Comparison of ENCODE assay signal across 8 mouse cellular contexts in genomic region chr4:149988931-149989556, GRCm38 (mm10). TPM values are rescaled to one million over a fixed set of nuclear protein-coding genes. Genes with fewer than 3 reads are reported as not detected.
A peak's percentile ranks its signal among the peaks of the same experiment; 100 is the strongest.
DNase-seq lines count a peak whose midpoint lies in the region; ATAC-seq and TF ChIP-seq lines count a peak whose summit lies in the region.

No protein-coding gene starts in this region.

- peak; percentile 98 for ATAC-seq in CD4-positive, CD25-positive, alpha-beta regulatory T cell, adult 4 months
- peak; percentile 65 for ATAC-seq in heart, embryonic 14.5 days (ENCODE audit: insufficient number of reproducible peaks, insufficient read depth, low FRiP score, low read depth)
- peak; percentile 84 for ATAC-seq in liver, embryonic 16.5 days (ENCODE audit: low read depth)
- ATAC-seq in neural tube, embryonic 12.5 days (ENCODE audit: low FRiP score, low read depth) = peak; percentile 87

- TF ChIP-seq POLR2A in testis, adult 2 months (IDR thresholded peaks at IDR 0.05; ENCODE audit: control insufficient read depth, low read depth, low read length) = no peak

- peak overlapping the region; percentile 14 to 28 for H3K4me3 ChIP-seq in heart, embryonic 14.5 days (ENCODE audit: control insufficient read depth in 1 of 2, insufficient read depth in 1 of 2, low read depth in 1 of 2, low read length in 2 of 2)
- H3K4me3 ChIP-seq in liver, embryonic 16.5 days (ENCODE audit: low read depth, low read length) = peak overlapping the region; percentile 35
- H3K4me3 ChIP-seq in neural tube, embryonic 12.5 days = no peak overlapping the region
- peak overlapping the region; percentile 20 for H3K4me3 ChIP-seq in testis, adult 2 months (ENCODE audit: control insufficient read depth, low read depth, low read length)

- H3K9me3 ChIP-seq in heart, embryonic 14.5 days (ENCODE audit: control insufficient read depth, low read length) = no peaks in the 10 kb centered on the region
- H3K9me3 ChIP-seq in liver, embryonic 16.5 days (replicated peaks; ENCODE audit: control insufficient read depth, low read length) = no peaks in the 10 kb centered on the region
- no peaks in the 10 kb centered on the region for H3K9me3 ChIP-seq in neural tube, embryonic 12.5 days

- 7% methylated on average over 21 of the region's 21 CpGs for WGBS in heart, embryonic 14.5 days
- WGBS in liver, embryonic 16.5 days (ENCODE audit: insufficient replicate concordance) = 3% methylated on average over 21 of the region's 21 CpGs
- WGBS in neural tube, embryonic 12.5 days = 8% methylated on average over 21 of the region's 21 CpGs

- H3K27ac ChIP-seq in heart, embryonic 14.5 days (replicated peaks in 1 of 2; ENCODE audit: control insufficient read depth in 1 of 2, insufficient read depth in 1 of 2, low read depth in 2 of 2, low read length in 2 of 2) = 0 out of 4 replicates have a peak overlapping the region, but pooled peaks of 1 of the 2 experiments have one; percentile 17
- H3K27ac ChIP-seq in liver, embryonic 16.5 days (ENCODE audit: low read length) = peak overlapping the region; percentile 84
- H3K27ac ChIP-seq in neural tube, embryonic 12.5 days = no peak overlapping the region
- peak overlapping the region; percentile 16; the same call in 1 of the 2 replicates for H3K27ac ChIP-seq in testis, adult 2 months (ENCODE audit: control insufficient read depth, insufficient read depth, low read depth, low read length)

- H3K9ac ChIP-seq in heart, embryonic 14.5 days (ENCODE audit: low read length) = peak overlapping the region; percentile 31; the same call in 1 of the 2 replicates
- peak overlapping the region; percentile 17 for H3K9ac ChIP-seq in liver, embryonic 16.5 days (ENCODE audit: low read depth, low read length)
- H3K9ac ChIP-seq in neural tube, embryonic 12.5 days = peak overlapping the region; percentile 22; the same call in 1 of the 2 replicates

- H3K4me2 ChIP-seq in heart, embryonic 14.5 days (ENCODE audit: low read length) = peak overlapping the region; percentile 62
- H3K4me2 ChIP-seq in liver, embryonic 16.5 days (ENCODE audit: low read depth, low read length) = peak overlapping the region; percentile 61
- peak overlapping the region; percentile 58 for H3K4me2 ChIP-seq in neural tube, embryonic 12.5 days (replicated peaks)

- TF ChIP-seq CTCF in testis, adult 2 months (IDR thresholded peaks at IDR 0.05; ENCODE audit: control insufficient read depth, insufficient read depth, insufficient replicate concordance, low read depth, low read length) = no peak

- peaks cover 3% of the 10 kb centered on the region; the same call in 1 of the 2 replicates for H3K36me3 ChIP-seq in heart, embryonic 14.5 days (ENCODE audit: control insufficient read depth, insufficient read depth, low read length)
- no peaks in the 10 kb centered on the region for H3K36me3 ChIP-seq in liver, embryonic 16.5 days (ENCODE audit: control insufficient read depth, insufficient read depth)
- H3K36me3 ChIP-seq in neural tube, embryonic 12.5 days = no peaks in the 10 kb centered on the region
- no peaks in the 10 kb centered on the region for H3K36me3 ChIP-seq in testis, adult 2 months (ENCODE audit: control insufficient read depth, insufficient read depth, low read length)

- DNase-seq in c-Kit-positive CD71-negative TER-119-negative erythroid progenitor cells, embryonic 14.5 days (ENCODE audit: low read depth) = peak; percentile 60
- peak; percentile 88 for DNase-seq in fibroblast of lung, adult 2 months (ENCODE audit: low read depth)
- DNase-seq in kidney, postnatal 14 days = peak; percentile 95

- H3K4me1 ChIP-seq in heart, embryonic 14.5 days (ENCODE audit: control insufficient read depth in 2 of 2, insufficient read depth in 2 of 2, low read length in 2 of 2) = peaks cover 19 to 28% of the 10 kb centered on the region in 2 experiments
- peaks cover 24% of the 10 kb centered on the region for H3K4me1 ChIP-seq in liver, embryonic 16.5 days (ENCODE audit: control insufficient read depth, low read depth, low read length)
- H3K4me1 ChIP-seq in neural tube, embryonic 12.5 days = peaks cover 27% of the 10 kb centered on the region
- H3K4me1 ChIP-seq in testis, adult 2 months (ENCODE audit: control insufficient read depth, insufficient read depth, low read length) = peaks cover 17% of the 10 kb centered on the region

- no peaks in the 10 kb centered on the region for H3K27me3 ChIP-seq in heart, embryonic 14.5 days (ENCODE audit: control insufficient read depth, insufficient read depth, low read length)
- H3K27me3 ChIP-seq in liver, embryonic 16.5 days (ENCODE audit: control insufficient read depth, insufficient read depth, low read depth, low read length) = no peaks in the 10 kb centered on the region
- H3K27me3 ChIP-seq in neural tube, embryonic 12.5 days (replicated peaks) = no peaks in the 10 kb centered on the region
- no peaks in the 10 kb centered on the region for H3K27me3 ChIP-seq in testis, adult 2 months (ENCODE audit: control insufficient read depth, insufficient read depth, low read length)

RNA-seq across cellular contexts. Expression of gene H6pd, which starts 19.8 kb away (rescaled TPM):
- 1 to 10 TPM; 4.1 to 4.4 TPM for polyA plus RNA-seq in CD4-positive, CD25-positive, alpha-beta regulatory T cell, adult 4 months (2017; shearing (Covaris generic))
- polyA plus RNA-seq in heart, embryonic 14.5 days (2014; fragmentation: Nextera tagmentation; extraction: Ambion mirVana) = 8.6 and 8.9 TPM in 2 replicates
- polyA plus RNA-seq in liver, embryonic 16.5 days (2015; fragmentation: Nextera tagmentation; extraction: Ambion mirVana) = 24.2 and 33.7 TPM in 2 replicates
- polyA plus RNA-seq in neural tube, embryonic 12.5 days (2016; fragmentation: Nextera tagmentation; extraction: Ambion mirVana) = 3.3 and 4.0 TPM in 2 replicates
- polyA plus RNA-seq in testis, adult 2 months (2012; rRNA removed) = 7.2 and 7.3 TPM in 2 replicates

RNA-seq across cellular contexts. Expression of gene Spsb1, which starts 34.2 kb away (rescaled TPM):
- 1 to 10 TPM; 4.5 to 7.9 TPM for polyA plus RNA-seq in CD4-positive, CD25-positive, alpha-beta regulatory T cell, adult 4 months (2017; shearing (Covaris generic))
- 6.0 and 6.3 TPM in 2 replicates for polyA plus RNA-seq in heart, embryonic 14.5 days (2014; fragmentation: Nextera tagmentation; extraction: Ambion mirVana)
- polyA plus RNA-seq in liver, embryonic 16.5 days (2015; fragmentation: Nextera tagmentation; extraction: Ambion mirVana) = 0.82 and 0.89 TPM in 2 replicates
- 17.3 and 19.1 TPM in 2 replicates for polyA plus RNA-seq in neural tube, embryonic 12.5 days (2016; fragmentation: Nextera tagmentation; extraction: Ambion mirVana)
- polyA plus RNA-seq in testis, adult 2 months (2012; rRNA removed) = 71.5 and 79.1 TPM in 2 replicates
